Mouse (Mus musculus): ENCODE results near the gene Gnaq.

Gnaq gene

GRCm38 (mm10) chr19:16375881-16376280 is 243.2 kb downstream of the Gnaq start:
- DNase-seq (ENCODE audit: low spot score): no peak

GRCm38 (mm10) chr19:16378565-16378964 is 245.9 kb downstream of the Gnaq start:
- no peak for DNase-seq (ENCODE audit: low spot score)

- DNase-seq (ENCODE audit: low spot score): no peak
Measured at GRCm38 (mm10) chr19:16379687-16380086, 247.1 kb downstream of the Gnaq start.

GRCm38 (mm10) chr19:16382392-16382791 is 249.8 kb downstream of the Gnaq start:
- no peak for DNase-seq (ENCODE audit: low spot score)

- DNase-seq (ENCODE audit: low spot score): no peak
Measured at GRCm38 (mm10) chr19:16383127-16383526, 250.5 kb downstream of the Gnaq start.

GRCm38 (mm10) chr19:16384094-16384493 is 251.5 kb downstream of the Gnaq start:
- no peak for DNase-seq (ENCODE audit: low spot score)

- no peak for DNase-seq (ENCODE audit: low spot score)
Measured at GRCm38 (mm10) chr19:16384957-16385356, 252.3 kb downstream of the Gnaq start.

- DNase-seq (ENCODE audit: low spot score): no peak
Measured at GRCm38 (mm10) chr19:16386514-16386913, 253.9 kb downstream of the Gnaq start.

GRCm38 (mm10) chr19:16390192-16390795 is 257.7 kb downstream of the Gnaq start:
- no peak for DNase-seq (ENCODE audit: low spot score)

- DNase-seq (ENCODE audit: low spot score): no peak
Measured at GRCm38 (mm10) chr19:16394381-16394780, 261.8 kb downstream of the Gnaq start.

GRCm38 (mm10) chr19:16403101-16403500 is 270.5 kb downstream of the Gnaq start:
- no peak for DNase-seq (ENCODE audit: low spot score)

GRCm38 (mm10) chr19:16407727-16408126 is 275.1 kb downstream of the Gnaq start:
- DNase-seq (ENCODE audit: low spot score): no peak

- no peak for DNase-seq (ENCODE audit: low spot score)
Measured at GRCm38 (mm10) chr19:16411302-16411701, 278.7 kb downstream of the Gnaq start.

GRCm38 (mm10) chr19:16418086-16418663 is 285.5 kb downstream of the Gnaq start:
- DNase-seq (ENCODE audit: low spot score): no peak

GRCm38 (mm10) chr19:16425596-16425995 is 293.0 kb downstream of the Gnaq start:
- no peak for DNase-seq (ENCODE audit: low spot score)

GRCm38 (mm10) chr19:16431368-16431767 is 298.7 kb downstream of the Gnaq start:
- DNase-seq (ENCODE audit: low spot score): no peak

- DNase-seq (ENCODE audit: low spot score): no peak
Measured at GRCm38 (mm10) chr19:16434879-16435278, 302.2 kb downstream of the Gnaq start.

GRCm38 (mm10) chr19:16435531-16436231 is 303.1 kb downstream of the Gnaq start, which contains the start of gene Gna14:
Gna14 (plus strand) TSS chr19:16435762.
- no peak for DNase-seq (ENCODE audit: low spot score)

- no peak for DNase-seq (ENCODE audit: low spot score)
Measured at GRCm38 (mm10) chr19:16436335-16437169, 303.9 kb downstream of the Gnaq start.

All from urinary bladder, postnatal 10 days (tissue).